Mouse (Mus musculus) heart, postnatal 36 days (tissue): Measurements from ENCODE around the gene Dpp3. TPM values are rescaled to one million over a fixed set of nuclear protein-coding genes. Genes with fewer than 3 reads are reported as not detected.
"Not testable (repeated sequence)": the region's sequence is repeated elsewhere in the genome, so short reads cannot be mapped to it uniquely, and the experiment has no call there.

Source experiments
- DNase-seq, 2 experiments: peaks; one replicate each; pipeline ENCODE4 v3.0.0; 2021 to 2022
- intact Hi-C: fragments of 180-260 bp; cut with DNase I; formaldehyde crosslinking; loops from one replicate; pipeline ENCODE4 v1.15.1; 2025
- total RNA-seq, 2 experiments: library from RNA; stranded (reverse); gene quantifications; 2 replicates each; pipeline ENCODE4 v1.2.3; 2021

The Dpp3 gene
- total RNA-seq, 2 experiments from 2014 or later, result 17.4 to 21.3 TPM

DNA sequence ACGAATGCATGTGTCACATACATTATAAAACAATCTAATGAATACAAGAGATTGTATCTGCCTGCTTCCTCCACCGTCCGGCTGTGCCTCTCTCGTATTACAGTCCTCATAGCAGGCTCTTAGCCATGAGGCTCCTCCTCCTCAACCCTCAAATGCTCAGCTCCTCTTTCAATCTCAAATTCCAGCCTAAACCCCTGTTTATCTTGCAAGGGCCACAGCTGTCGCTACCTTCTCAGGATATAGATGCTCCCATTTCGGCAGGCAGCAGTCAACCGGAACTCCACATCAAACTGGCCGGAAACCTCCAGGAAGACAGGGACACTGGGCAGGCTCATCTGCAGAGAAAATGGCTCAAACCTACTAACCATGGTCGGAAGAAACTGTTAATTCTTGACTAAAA lies 29.1 kb downstream of the Dpp3 start:
- DNase-seq, result no peak
- intact Hi-C loops, result no loop called here

DNA sequence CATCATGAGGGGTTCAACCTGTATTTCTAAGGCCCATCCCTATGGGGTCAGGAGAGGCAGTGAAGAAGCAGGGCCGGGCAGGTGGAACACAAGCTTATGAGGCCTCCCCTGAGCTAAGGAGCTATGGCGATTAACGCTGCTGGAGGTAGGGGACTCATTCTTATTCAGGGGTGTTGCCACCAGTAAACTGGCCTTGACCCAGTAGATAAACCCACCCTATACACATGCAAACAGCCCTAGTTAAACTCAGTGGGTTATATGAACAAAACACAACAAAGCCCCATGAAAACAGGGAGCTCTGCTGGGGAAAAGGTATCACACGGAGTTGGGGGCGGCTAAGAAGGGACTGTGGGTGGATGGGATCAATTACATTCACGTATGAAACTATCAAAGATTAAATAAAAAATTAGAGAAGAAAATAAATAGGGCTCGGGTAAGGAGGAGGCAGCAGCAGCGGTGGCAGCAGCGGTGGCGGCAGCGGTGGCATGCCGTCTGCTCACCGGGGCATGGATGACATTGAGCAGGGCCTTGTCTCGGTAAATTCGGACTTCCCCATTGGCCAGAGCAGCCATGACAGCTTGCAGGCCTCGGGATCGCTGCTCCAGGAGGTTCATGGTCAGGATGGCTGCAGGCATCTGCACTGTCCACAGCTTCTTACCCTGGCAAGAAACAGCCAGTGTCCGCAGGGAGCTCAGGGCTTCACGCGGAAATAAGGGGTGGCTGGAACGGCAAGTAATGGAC lies 31.1 kb downstream of the Dpp3 start:
- intact Hi-C loops, result no loop called here
- DNase-seq, result no peak

DNA sequence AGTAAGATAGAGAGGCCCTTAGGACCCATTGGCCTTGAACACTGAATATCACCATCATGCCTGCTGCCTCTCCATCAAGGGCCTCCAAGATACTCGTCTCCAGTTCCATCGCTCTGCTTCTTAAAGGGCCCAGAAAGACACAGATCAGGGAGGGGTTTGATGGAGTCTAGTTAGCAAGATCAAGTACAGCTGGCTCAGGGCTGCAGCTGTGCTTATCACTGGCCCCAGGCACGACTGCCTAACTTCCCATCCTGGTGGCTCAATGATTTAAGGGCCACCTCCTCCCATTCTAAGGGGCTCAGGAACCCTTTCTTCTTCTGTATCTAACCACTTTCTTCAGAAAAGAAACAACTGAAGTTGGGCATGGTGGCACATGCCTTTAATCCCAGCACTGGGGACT lies 36.3 kb downstream of the Dpp3 start:
- DNase-seq, result no peak
- intact Hi-C loops, result no loop called here

DNA sequence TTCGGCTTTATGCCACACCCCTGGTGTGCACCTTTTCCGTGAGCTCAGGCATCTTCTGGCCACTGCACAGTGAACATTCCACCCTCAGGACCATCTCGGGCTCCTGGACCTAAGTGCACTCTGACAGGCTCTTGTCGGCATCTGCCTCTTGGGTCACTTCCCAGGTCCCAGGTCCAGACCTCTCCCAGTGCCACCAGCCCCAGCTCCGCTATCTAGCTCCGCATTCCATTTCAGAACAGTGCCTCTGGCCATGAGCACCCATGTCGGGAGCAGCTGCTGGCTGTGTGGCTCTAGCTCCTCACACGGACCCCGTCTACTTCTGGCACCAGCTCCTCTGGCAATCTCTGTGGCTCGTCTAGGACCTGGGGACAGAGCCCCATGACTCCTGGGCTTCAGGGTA lies 38.3 kb downstream of the Dpp3 start:
- intact Hi-C loops, result no loop called here
- no peak for DNase-seq

DNA sequence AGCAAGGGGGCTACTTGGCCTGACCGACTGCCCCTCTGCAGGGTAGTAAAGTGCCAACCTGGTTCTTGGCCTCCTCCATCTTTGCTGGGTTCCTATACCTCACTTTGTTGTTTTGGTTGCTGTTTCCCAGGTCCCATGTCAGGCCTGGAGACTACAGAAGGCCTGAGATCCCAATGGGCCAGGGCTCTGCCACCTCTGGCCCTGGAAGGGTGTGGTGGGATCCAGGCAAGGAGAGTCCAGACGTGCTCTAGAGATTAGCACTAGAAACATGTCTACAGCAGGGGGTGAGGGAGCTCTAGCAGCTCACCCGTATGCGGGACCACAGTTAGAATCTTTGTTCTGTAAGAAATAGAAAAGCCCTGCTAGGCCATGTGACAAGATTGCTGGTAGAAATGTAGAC lies 44.1 kb downstream of the Dpp3 start:
- intact Hi-C loops, result no loop called here

DNA sequence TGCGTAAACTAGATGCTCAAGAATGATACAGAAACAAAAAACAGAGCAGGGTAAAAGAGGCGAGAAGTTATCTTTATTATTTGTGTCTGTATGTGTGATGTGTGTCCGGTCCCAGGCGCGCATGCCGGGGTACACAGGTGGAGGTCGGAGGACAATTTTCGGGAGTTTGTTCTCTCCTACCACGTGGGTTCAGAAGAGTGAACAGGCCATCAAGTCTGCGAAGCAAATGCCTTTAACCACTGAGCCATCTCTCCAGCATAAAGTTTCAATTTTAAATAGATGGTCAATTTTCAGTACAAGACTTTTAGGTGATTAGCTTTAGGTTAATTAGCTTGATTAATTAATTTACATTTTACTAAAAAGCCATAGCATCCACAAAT lies 48.8 kb downstream of the Dpp3 start:
- intact Hi-C loops, result loop anchor here (2.0 to 5.0 kb wide), 2 partner anchors 41 to 48 kb away; partner anchors contain the start of genes Ccdc87, Ccs and Dpp3
- no peak for DNase-seq

More for the DNA sequence above, 44.1 kb downstream of the Dpp3 start:
- no peak for DNase-seq

DNA sequence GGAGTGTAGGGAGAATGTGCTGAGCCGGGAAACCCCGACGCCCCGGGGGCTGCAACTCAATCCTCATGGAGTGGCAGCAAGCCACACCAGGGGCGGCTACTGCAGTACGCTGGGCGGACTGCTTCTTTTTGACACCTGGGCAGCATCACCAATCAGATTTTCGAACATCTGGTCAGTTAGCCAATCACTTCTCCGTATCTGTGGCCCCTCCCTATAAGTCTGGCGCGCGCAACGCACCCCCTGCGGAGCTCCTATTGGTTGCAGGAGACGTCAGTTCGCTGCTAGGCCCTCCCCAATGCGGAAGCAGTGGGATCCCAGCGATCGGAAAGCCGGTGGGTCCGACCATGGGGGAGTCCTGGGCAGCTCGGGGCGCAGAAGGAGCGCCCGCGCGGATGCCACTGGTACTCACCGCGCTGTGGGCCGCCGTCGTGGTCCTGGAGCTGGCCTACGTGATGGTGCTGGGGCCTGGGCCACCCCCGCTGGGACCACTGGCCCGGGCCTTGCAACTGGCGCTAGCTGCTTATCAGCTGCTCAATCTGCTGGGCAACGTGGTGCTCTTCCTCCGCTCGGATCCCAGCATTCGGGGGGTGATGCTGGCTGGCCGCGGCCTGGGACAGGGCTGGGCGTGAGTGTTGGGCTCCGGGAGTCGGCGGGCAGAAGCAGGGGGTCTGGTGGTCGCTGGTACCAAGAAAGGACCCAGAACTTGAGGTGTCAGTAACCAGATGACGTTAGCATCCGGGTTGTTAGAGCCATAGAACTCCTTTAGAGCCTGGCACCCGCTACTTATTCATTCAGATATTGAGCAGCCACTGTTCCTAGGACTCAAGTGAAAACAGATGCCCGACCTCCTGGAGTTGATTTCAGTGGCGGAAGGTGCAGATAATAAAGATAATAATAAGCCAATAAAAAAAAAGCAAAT lies 49.4 kb downstream of the Dpp3 start, which contains the start of gene Zdhhc24:
TSS of gene Zdhhc24 (plus strand) at position 264 of the 919 bp plus-strand sequence.
- DNase-seq, result peak; percentile 98
- intact Hi-C loops, result loop anchor here (2.0 to 5.0 kb wide), 2 partner anchors 40 to 49 kb away; partner anchors contain the start of genes Ccdc87, Ccs and Dpp3

DNA sequence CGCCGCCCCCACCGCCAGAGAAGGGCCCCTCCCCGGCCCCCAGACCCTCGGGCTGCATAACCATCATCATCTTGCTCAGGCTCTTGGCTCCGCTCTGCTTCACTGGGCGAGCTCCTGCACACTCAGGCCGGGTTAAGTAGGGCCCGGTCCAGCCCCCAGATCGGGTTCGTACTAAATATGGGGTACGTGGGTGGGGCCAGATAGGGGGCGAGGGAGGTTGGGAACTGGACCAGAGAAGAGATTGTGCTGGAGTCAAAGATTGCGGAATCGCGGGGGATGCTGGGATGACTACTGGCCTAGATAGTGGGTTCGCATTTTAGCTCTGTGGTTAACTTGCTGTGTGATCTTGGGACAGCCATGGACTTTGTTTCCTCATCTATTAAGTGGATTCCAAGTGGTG lies 50.3 kb downstream of the Dpp3 start, which contains the start of gene Actn3:
TSS of gene Actn3 (minus strand) at position 125 of the 400 bp plus-strand sequence.
- peak; percentile 28 to 31 for DNase-seq
- intact Hi-C loops, result loop anchor here (2.0 to 5.0 kb wide), 2 partner anchors 39 to 50 kb away; partner anchors contain the start of genes Ccdc87, Ccs and Dpp3

DNA sequence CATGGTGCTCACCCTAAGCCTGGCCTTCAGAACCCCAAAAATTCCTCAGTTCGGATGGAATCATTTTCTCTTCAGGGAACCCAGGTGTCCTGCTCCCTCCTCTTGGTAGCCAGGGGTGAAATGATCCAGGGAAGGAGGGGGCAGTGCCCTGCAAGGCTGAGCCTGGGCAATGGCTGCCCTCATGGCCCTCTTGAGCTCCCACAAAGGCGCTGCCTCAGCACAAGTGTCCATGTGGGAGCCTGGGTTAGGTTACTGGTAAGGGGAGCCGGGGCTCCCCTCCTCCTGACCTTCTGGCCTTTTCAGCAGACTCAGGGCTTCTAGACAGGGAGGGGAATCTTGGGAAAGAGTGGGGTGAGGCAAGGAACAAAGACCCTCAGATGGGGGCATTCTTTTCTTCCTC lies 51.3 kb downstream of the Dpp3 start:
- DNase-seq, result no peak
- intact Hi-C loops, result loop anchor here (5.0 kb wide), 1 partner anchor 51 kb away; the partner anchor contains the start of gene Dpp3

DNA sequence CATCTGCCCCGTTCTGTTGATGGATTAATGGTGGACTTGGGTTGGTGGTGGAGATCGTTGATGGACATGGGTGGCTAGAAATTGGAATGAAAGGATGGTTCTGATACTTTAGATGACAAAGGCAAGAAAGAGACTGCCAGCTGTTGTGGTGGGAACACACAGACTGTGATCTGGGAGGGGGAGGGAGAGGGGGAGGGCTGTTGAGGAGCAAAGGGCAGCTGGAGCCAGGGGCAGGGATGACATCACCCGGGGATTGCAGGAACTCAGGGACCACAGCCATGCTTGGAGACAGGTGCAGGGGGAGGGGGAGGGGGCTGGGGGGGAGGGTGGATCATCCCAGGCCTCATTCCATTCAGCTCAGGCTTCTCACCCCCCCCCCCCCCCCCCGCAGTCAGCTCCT lies 51.8 kb downstream of the Dpp3 start:
- intact Hi-C loops, result loop anchor here (5.0 kb wide), 1 partner anchor 51 kb away; the partner anchor contains the start of gene Dpp3
- DNase-seq, result no peak

DNA sequence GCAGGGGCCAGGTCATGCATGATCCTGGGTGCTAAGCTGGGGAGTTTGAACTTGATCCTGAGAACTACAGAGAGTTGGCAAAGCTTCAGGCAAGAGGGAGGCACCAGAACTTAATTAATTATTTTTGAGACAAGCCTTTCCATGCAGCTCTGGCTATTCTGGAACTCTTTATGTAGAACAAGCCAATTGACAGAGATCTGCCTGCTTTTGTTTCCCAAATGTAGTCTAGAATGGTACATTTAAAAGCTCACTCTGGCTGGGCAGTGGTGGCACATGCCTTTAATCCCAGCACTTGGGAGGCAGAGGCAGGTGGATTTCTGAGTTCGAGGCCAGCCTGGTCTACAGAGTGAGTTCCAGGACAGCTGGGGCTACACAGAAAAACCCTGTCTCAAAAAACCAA lies 53.5 kb downstream of the Dpp3 start:
- not testable (repeated sequence) for DNase-seq
- intact Hi-C loops, result loop anchor here (5.0 kb wide), 1 partner anchor 53 kb away; the partner anchor contains the start of gene Dpp3

DNA sequence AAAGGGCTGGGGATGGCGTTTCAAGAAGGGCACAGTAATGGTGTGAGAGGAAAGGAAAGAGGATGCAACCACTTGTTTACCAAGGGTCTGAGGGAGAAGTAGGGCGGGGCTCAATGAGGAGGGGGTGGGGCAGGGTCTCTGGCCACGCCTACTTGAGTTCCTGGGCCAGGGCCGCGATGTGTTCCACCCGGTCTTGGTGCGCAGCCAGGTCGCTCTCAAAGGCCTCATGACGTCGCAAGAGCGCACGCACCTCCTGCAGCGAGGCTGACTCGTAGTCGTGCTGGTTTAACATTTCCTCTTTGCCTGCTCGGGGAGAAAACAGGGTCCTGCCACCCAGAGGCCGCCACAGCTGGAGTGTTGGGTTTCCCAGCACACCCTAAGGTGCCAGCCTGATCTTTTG lies 62.9 kb downstream of the Dpp3 start:
- DNase-seq, result no peak
- intact Hi-C loops, result no loop called here

DNA sequence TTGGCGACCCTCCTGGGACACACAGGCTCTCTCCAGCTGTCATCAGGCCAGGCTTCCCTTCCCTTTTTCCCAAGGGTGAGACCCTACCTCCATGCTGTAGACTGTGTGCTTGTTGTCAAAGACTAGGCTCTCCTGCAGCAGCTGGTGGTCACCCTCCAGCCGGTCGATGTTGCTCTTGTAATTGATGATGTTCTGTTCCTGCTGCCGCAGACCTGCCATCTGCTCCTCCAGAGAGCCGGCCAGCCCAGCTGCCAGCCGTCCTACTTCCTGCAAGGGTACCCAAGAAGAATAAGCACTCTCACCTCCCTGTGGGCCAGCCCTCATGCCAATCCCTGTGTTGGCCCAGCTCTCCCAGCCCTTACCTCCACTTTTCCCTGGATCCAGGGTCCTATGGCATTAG lies 65.0 kb downstream of the Dpp3 start:
- intact Hi-C loops, result no loop called here
- no peak for DNase-seq

DNA sequence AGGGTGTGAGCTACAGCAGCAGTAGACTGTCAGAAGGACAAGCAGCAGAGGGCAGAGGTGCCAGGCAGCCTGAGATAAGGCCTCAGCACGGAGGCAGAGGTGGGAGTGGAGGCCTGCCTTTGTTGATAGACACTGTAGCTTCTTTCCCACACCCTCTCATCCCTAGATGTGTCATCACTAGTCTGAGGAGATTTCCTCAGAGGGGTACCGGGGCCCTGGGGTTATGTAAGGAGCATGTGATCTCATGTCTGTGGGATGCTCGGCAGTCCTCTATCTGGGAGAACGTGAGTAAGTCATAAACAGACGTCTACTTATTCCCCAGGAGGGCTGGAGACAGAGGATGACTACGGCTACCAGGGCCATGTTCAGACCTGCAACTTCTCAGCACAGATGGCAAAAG lies 69.0 kb downstream of the Dpp3 start:
- intact Hi-C loops, result no loop called here

More for the DNA sequence above, 69.0 kb downstream of the Dpp3 start:
- no peak for DNase-seq

Other genes starting within 250 kb of the Dpp3 start
- gene Gm960, start 229.6 kb downstream of the Dpp3 start, total RNA-seq, result not detected
- gene Sptbn2, start 217.1 kb downstream of the Dpp3 start, total RNA-seq, result under 1 TPM; 0.19 to 0.22 TPM
- 1 to 10 TPM; 5.9 to 7.0 TPM for gene Rbm4b, start 171.8 kb downstream of the Dpp3 start, total RNA-seq
- 10 to 100 TPM; 42.5 to 43.7 TPM for gene Rbm4, start 134.4 kb downstream of the Dpp3 start, total RNA-seq
- gene Gm21992, start 116.7 kb downstream of the Dpp3 start, total RNA-seq, result 10 to 100 TPM; 18.3 to 19.8 TPM
- gene Rbm14, start 116.7 kb downstream of the Dpp3 start, total RNA-seq, result 10 to 100 TPM; 23.0 to 24.5 TPM
- gene Ccs, start 89.0 kb downstream of the Dpp3 start, total RNA-seq, result 10 to 100 TPM; 28.4 to 30.3 TPM
- gene Ccdc87, start 88.9 kb downstream of the Dpp3 start, total RNA-seq, result not detected
- gene Ctsf, start 73.2 kb downstream of the Dpp3 start, total RNA-seq, result 10 to 100 TPM; 84.5 to 90.7 TPM
- gene Actn3, start 50.4 kb downstream of the Dpp3 start, total RNA-seq, result under 1 TPM; 0.30 to 0.44 TPM
- 1 to 10 TPM; 3.2 to 3.4 TPM for gene Zdhhc24, start 49.6 kb downstream of the Dpp3 start, total RNA-seq
- 1 to 10 TPM; 2.3 to 5.1 TPM for gene Bbs1, start 21.7 kb downstream of the Dpp3 start, total RNA-seq
- gene Peli3, start 14.8 kb upstream of the Dpp3 start, total RNA-seq, result 1 to 10 TPM; 1.6 to 3.3 TPM
- 10 to 100 TPM; 69.1 to 69.9 TPM for gene Mrpl11, start 33.9 kb upstream of the Dpp3 start, total RNA-seq
- not detected for gene Npas4, start 62.0 kb upstream of the Dpp3 start, total RNA-seq
- 10 to 100 TPM; 12.7 to 13.2 TPM for gene Slc29a2, start 95.6 kb upstream of the Dpp3 start, total RNA-seq
- 10 to 100 TPM; 45.1 to 47.2 TPM for gene B4gat1, start 110.5 kb upstream of the Dpp3 start, total RNA-seq
- 1 to 10 TPM; 1.4 to 3.9 TPM for gene AC124502.3, start 110.6 kb upstream of the Dpp3 start, total RNA-seq
- gene Brms1, start 113.1 kb upstream of the Dpp3 start, total RNA-seq, result 10 to 100 TPM; 13.9 to 15.6 TPM
- gene Rin1, start 122.2 kb upstream of the Dpp3 start, total RNA-seq, result 1 to 10 TPM; 1.8 to 2.1 TPM
- gene Cd248, start 139.8 kb upstream of the Dpp3 start, total RNA-seq, result 10 to 100 TPM; 13.8 to 15.1 TPM
- 1 to 10 TPM; 1.7 to 2.8 TPM for gene Tmem151a, start 157.2 kb upstream of the Dpp3 start, total RNA-seq
- 100 to 1,000 TPM in 1 of 2 experiments, 10 to 100 TPM in 1; 89.0 to 102 TPM for gene Yif1a, start 160.3 kb upstream of the Dpp3 start, total RNA-seq
- gene Cnih2, start 170.2 kb upstream of the Dpp3 start, total RNA-seq, result under 1 TPM; 0.30 to 0.31 TPM
- 100 to 1,000 TPM; 176 to 201 TPM for gene Rab1b, start 178.8 kb upstream of the Dpp3 start, total RNA-seq
- 10 to 100 TPM; 47.3 to 49.7 TPM for gene Klc2, start 190.3 kb upstream of the Dpp3 start, total RNA-seq